Mouse (Mus musculus) embryonic facial prominence, embryonic 15.5 days (tissue): ENCODE data around the gene Sult2a6. TPM values are rescaled to one million over a fixed set of nuclear protein-coding genes. Genes with fewer than 3 reads are reported as not detected.

Source experiments
- ATAC-seq: fragments of 200-750 bp; cut with Nextera tagmentation; 2 replicates; pipeline ENCODE4 v1.8.0; 2017; ENCODE audit warnings: low read depth, moderate TSS enrichment; ENCODE audit not compliant: insufficient number of reproducible peaks, low FRiP score, low TSS enrichment
- H3K27ac ChIP-seq: fragments of 300-500 bp; sonication (generic); replicated peaks from 2 replicates; pipeline ENCODE4 v1.5.1; 2015; ENCODE audit warnings: mild to moderate bottlenecking, inconsistent platforms
- H3K27me3 ChIP-seq: fragments of 300-500 bp; sonication (generic); 2 replicates; pipeline ENCODE4 v1.6.1; 2015; ENCODE audit warnings: inconsistent platforms
- H3K36me3 ChIP-seq: fragments of 300-500 bp; sonication (generic); 2 replicates; pipeline ENCODE4 v1.6.1; 2015; ENCODE audit warnings: mild to moderate bottlenecking, inconsistent platforms
- H3K4me1 ChIP-seq: fragments of 300-500 bp; sonication (generic); 2 replicates; pipeline ENCODE4 v1.6.1; 2015; ENCODE audit warnings: inconsistent platforms
- H3K4me2 ChIP-seq: fragments of 300-500 bp; sonication (generic); replicated peaks from 2 replicates; pipeline ENCODE4 v1.6.1; 2015; ENCODE audit warnings: mild to moderate bottlenecking, inconsistent platforms
- H3K4me3 ChIP-seq: fragments of 300-500 bp; sonication (generic); replicated peaks from 2 replicates; pipeline ENCODE4 v1.5.1; 2015; ENCODE audit warnings: mild to moderate bottlenecking, inconsistent platforms
- H3K9ac ChIP-seq: fragments of 300-500 bp; sonication (generic); 2 replicates; pipeline ENCODE4 v1.6.1; 2015; ENCODE audit warnings: inconsistent platforms
- H3K9me3 ChIP-seq: fragments of 300-500 bp; sonication (generic); replicated peaks from 2 replicates; pipeline ENCODE4 v1.6.1; 2016; ENCODE audit warnings: inconsistent platforms
- WGBS: fragments of 180-500 bp; shearing (Covaris S2); methylation state at CpG from one replicate; pipeline ENCODE4 v1.1.7; 2015; 5-methylcytosine and 5-hydroxymethylcytosine counted together
- polyA plus RNA-seq: library from polyadenylated mRNA; unstranded; fragments of >200 nt; fragmentation: Nextera tagmentation; extraction: Ambion mirVana; gene quantifications from 2 replicates; pipeline ENCODE4 v1.2.1, GENCODE M21; 2015

The Sult2a6 gene
- not detected in 2 replicates for polyA plus RNA-seq

DNA sequence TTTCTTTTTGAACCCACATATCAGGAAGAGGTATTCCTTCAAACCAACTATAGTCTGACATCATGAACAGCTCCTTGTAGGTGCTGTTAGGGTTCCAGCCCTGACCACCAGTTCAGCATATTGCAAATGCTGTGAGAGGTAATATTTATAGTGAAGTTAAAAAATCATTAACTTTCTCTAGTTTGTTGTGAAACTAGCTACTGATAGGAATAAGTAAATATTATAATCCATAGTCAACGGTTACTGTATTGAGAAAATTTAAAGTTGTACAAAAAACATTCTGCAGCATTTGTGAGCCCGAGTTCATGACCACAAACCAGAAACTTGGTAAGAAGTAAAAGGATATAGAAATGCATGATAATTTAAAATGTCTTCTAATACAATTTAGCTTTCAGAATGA is at the start of gene Sult2a6:
Sult2a6 (minus strand) TSS at position 101 of the 400 bp plus-strand sequence.
- ATAC-seq = no peak
- H3K4me2 ChIP-seq = no peak within 1 kb of the TSS
- no peaks in the 10 kb centered on the region for H3K27me3 ChIP-seq
- H3K9ac ChIP-seq = no peak within 1 kb of the TSS
- no peaks in the 10 kb centered on the region for H3K9me3 ChIP-seq
- 69% methylated on average over 2 of the region's 2 CpGs for WGBS
- H3K27ac ChIP-seq = no peak within 1 kb of the TSS
- H3K36me3 ChIP-seq = no peaks in the 10 kb centered on the region
- H3K4me3 ChIP-seq = no peak within 1 kb of the TSS
- no peaks in the 10 kb centered on the region for H3K4me1 ChIP-seq

DNA sequence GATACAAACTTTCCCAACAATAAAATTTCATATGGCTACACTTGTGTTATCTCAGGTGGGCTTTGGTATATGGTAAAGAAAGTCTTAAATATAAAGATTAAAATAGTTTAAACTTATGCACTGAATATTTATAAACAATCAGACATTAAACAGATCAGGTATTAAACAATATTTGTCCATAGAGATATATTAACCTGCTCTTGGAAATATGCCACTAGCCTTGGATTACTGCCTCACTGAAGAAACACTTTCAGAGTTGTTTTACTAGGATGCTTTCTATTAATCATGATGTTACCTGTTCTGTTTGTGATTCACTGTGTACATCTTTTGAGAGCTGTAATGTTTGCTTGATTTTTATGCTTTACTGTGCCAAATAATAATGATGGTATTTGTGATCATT is 39.4 kb downstream of the Sult2a6 start:
- Histone ChIP-seq H3K4me2 (no peak overlapping the region), H3K4me3 (no peak overlapping the region), H3K9me3 (0 out of 2 replicates have a peak, but pooled peaks cover 8% of the 10 kb centered on the region), H3K9ac (no peak overlapping the region), H3K36me3 (no peaks in the 10 kb centered on the region), H3K27me3 (no peaks in the 10 kb centered on the region), H3K4me1 (no peaks in the 10 kb centered on the region), H3K27ac (no peak overlapping the region)
- no peak for ATAC-seq

DNA sequence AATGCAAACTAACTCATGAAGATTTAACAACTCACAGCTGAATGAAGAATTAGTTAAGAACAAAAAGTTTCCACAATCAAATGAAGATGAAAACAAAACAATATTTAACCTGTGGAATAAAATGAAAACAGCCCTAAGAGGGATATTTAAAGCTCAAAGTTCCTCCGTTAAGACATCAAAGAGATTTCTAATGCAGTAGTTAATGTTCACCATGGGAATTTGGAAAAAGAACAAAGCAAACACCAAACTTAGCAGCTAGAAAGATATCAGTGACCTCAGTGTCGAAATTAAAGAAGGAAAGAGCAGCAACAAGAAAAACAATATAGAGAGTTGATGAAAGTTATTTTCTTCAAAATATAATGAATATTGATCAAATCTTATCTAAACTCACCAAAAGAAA is 51.3 kb downstream of the Sult2a6 start:
- no peaks in the 10 kb centered on the region for H3K27me3 ChIP-seq
- WGBS = 67% methylated on average over 2 of the region's 2 CpGs
- H3K9me3 ChIP-seq = no peaks in the 10 kb centered on the region
- H3K4me3 ChIP-seq = no peak overlapping the region
- no peaks in the 10 kb centered on the region for H3K36me3 ChIP-seq
- no peak for ATAC-seq
- no peak overlapping the region for H3K4me2 ChIP-seq
- no peaks in the 10 kb centered on the region for H3K4me1 ChIP-seq
- H3K27ac ChIP-seq = no peak overlapping the region
- no peak overlapping the region for H3K9ac ChIP-seq

DNA sequence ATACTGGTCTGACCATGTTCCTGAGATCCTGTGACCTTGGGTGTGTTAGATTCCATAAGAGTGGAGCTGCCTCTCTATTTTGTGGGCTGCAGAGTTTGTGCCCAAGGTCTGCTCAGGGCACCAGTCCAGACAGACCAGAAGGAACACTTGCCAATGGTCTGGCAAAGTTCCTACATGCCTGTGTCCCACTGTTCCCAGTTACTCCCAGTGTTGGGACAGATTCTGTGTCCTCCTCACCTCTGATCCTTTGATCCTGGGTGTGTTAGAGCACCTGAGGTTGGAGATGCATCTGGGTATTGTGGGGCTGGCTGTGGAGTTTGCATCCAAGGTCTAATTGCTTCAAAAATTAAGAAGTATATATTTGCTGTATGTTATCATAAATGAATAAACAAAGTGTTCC is 52.2 kb downstream of the Sult2a6 start:
- Histone ChIP-seq H3K9ac (no peak overlapping the region), H3K4me1 (no peaks in the 10 kb centered on the region), H3K36me3 (no peaks in the 10 kb centered on the region), H3K27me3 (no peaks in the 10 kb centered on the region), H3K27ac (no peak overlapping the region), H3K4me2 (no peak overlapping the region), H3K9me3 (no peaks in the 10 kb centered on the region; the same call in 1 of the 2 replicates), H3K4me3 (no peak overlapping the region)
- no peak for ATAC-seq

Other genes starting within 250 kb of the Sult2a6 start
- not detected in 2 replicates for gene Sult2a3, start 131.8 kb downstream of the Sult2a6 start, polyA plus RNA-seq
- gene Obox8, start 78.7 kb upstream of the Sult2a6 start, polyA plus RNA-seq = not detected in 2 replicates
- gene Sult2a8, start 191.9 kb upstream of the Sult2a6 start, polyA plus RNA-seq = not detected in 2 replicates
- gene Sult2a7, start 239.4 kb upstream of the Sult2a6 start, polyA plus RNA-seq = not detected in 2 replicates